Mouse (Mus musculus) MEL (cell line): Measurements from ENCODE around the gene Fam131c. TPM values are rescaled to one million over a fixed set of nuclear protein-coding genes. Genes with fewer than 3 reads are reported as not detected.

Experiments used
- DNase-seq: peaks from one replicate; pipeline ENCODE4 v3.0.0; 2011; ENCODE audit warnings: low read depth, low spot score
- H3K27ac ChIP-seq: 2 replicates; pipeline ENCODE4 v1.5.1; 2012; ENCODE audit warnings: low read depth, mild to moderate bottlenecking, control low read depth, low read length, moderate library complexity; ENCODE audit not compliant: control insufficient read depth
- H3K27me3 ChIP-seq, 2 experiments: fragments of 150-350 bp in 1 of 2; sonication (generic) in 1 of 2; 2 replicates each; pipeline ENCODE4 v1.6.1; 2012; ENCODE audit warnings: low read length in 2 of 2, mild to moderate bottlenecking in 2 of 2, improper control_type of control experiment in 1 of 2, moderate library complexity in 1 of 2; ENCODE audit not compliant: insufficient read depth in 2 of 2, control insufficient read depth in 1 of 2
- H3K36me3 ChIP-seq, 2 experiments: 2 replicates each; pipeline ENCODE4 v1.6.1; 2012 to 2014; ENCODE audit warnings: low read length in 2 of 2, improper control_type of control experiment in 1 of 2, inconsistent platforms in 1 of 2, mild to moderate bottlenecking in 1 of 2; ENCODE audit not compliant: insufficient read depth in 2 of 2, control insufficient read depth in 1 of 2
- H3K4me1 ChIP-seq, 2 experiments: fragments of 150-350 bp in 1 of 2; sonication (generic) in 1 of 2; 2 replicates each; pipeline ENCODE4 v1.6.1; 2012; ENCODE audit warnings: low read length in 2 of 2, improper control_type of control experiment in 1 of 2, mild to moderate bottlenecking in 1 of 2; ENCODE audit not compliant: insufficient read depth in 2 of 2, control insufficient read depth in 1 of 2
- H3K4me3 ChIP-seq, 2 experiments: fragments of 150-350 bp in 1 of 2; sonication (generic) in 1 of 2; 2 replicates each; pipeline ENCODE4 v1.5.1; 2012; ENCODE audit warnings: low read depth in 2 of 2, low read length in 2 of 2, mild to moderate bottlenecking in 2 of 2, moderate library complexity in 2 of 2, control low read depth in 1 of 2, improper control_type of control experiment in 1 of 2; ENCODE audit not compliant: control insufficient read depth in 1 of 2, insufficient read depth in 1 of 2
- H3K79me2 ChIP-seq: 2 replicates; pipeline ENCODE4 v1.6.1; 2012; ENCODE audit warnings: mild to moderate bottlenecking, low read length, moderate library complexity; ENCODE audit not compliant: control insufficient read depth, poor library complexity, insufficient read depth
- H3K9ac ChIP-seq: 2 replicates; pipeline ENCODE4 v1.6.1; 2012; ENCODE audit warnings: low read depth, mild to moderate bottlenecking, control low read depth, low read length, moderate library complexity; ENCODE audit not compliant: control insufficient read depth, poor library complexity, severe bottlenecking
- H3K9me3 ChIP-seq: fragments of 150-350 bp; sonication (generic); replicated peaks from 2 replicates; pipeline ENCODE4 v1.6.1; 2012; ENCODE audit warnings: mild to moderate bottlenecking, low read length, improper control_type of control experiment, moderate library complexity; ENCODE audit not compliant: insufficient read depth
- BHLHE40 ChIP-seq: IDR thresholded peaks from 2 replicates; pipeline ENCODE4 v1.6.1; 2012; ENCODE audit warnings: low read depth, mild to moderate bottlenecking, inconsistent platforms, low read length, improper control_type of control experiment, borderline replicate concordance
- CHD1 ChIP-seq: IDR thresholded peaks from 2 replicates; pipeline ENCODE4 v1.6.1; 2012; ENCODE audit warnings: low read depth, mild to moderate bottlenecking, inconsistent platforms, low read length, improper control_type of control experiment
- ETS1 ChIP-seq: IDR thresholded peaks from 2 replicates; pipeline ENCODE4 v1.6.1; 2012; ENCODE audit warnings: low read depth, mild to moderate bottlenecking, inconsistent platforms, low read length, improper control_type of control experiment, moderate library complexity
- GABPA ChIP-seq: IDR thresholded peaks from 2 replicates; pipeline ENCODE4 v1.6.1; 2012; ENCODE audit warnings: low read depth, mild to moderate bottlenecking, inconsistent platforms, low read length, improper control_type of control experiment, moderate library complexity
- GATA1 ChIP-seq: IDR thresholded peaks from 2 replicates; pipeline ENCODE4 v1.6.1; 2011; ENCODE audit warnings: low read depth, low read length, improper control_type of control experiment
- HCFC1 ChIP-seq: IDR thresholded peaks from 2 replicates; pipeline ENCODE4 v1.6.1; 2012; ENCODE audit warnings: low read depth, mild to moderate bottlenecking, inconsistent platforms, low read length, improper control_type of control experiment, moderate library complexity
- JUND ChIP-seq: IDR thresholded peaks from 2 replicates; pipeline ENCODE4 v1.6.1; 2011; ENCODE audit warnings: low read depth, mild to moderate bottlenecking, improper control_type of control experiment, low read length
- MEF2A ChIP-seq: IDR thresholded peaks from 2 replicates; pipeline ENCODE4 v1.6.1; 2014; ENCODE audit warnings: low read depth, mild to moderate bottlenecking, inconsistent platforms, low read length, improper control_type of control experiment; ENCODE audit not compliant: poor library complexity, insufficient replicate concordance, severe bottlenecking; ENCODE audit errors: extremely low read depth
- POLR2A ChIP-seq, 2 experiments: IDR thresholded peaks; 2 replicates each; pipeline ENCODE4 v1.6.1; 2011 to 2012; ENCODE audit warnings: low read length in 2 of 2, mild to moderate bottlenecking in 2 of 2, control low read depth in 1 of 2, improper control_type of control experiment in 1 of 2, low read depth in 1 of 2, moderate library complexity in 1 of 2; ENCODE audit not compliant: control insufficient read depth in 1 of 2, insufficient read depth in 1 of 2, poor library complexity in 1 of 2
- POLR2AphosphoS5 ChIP-seq: IDR thresholded peaks from 2 replicates; pipeline ENCODE4 v1.6.1; 2012; ENCODE audit warnings: low read depth, borderline replicate concordance, mild to moderate bottlenecking, inconsistent platforms, low read length, moderate library complexity, mixed read lengths
- SIN3A ChIP-seq: IDR thresholded peaks from 2 replicates; pipeline ENCODE4 v1.6.1; 2012; ENCODE audit warnings: low read length, improper control_type of control experiment, inconsistent platforms
- USF1 ChIP-seq: IDR thresholded peaks from 2 replicates; pipeline ENCODE4 v1.6.1; 2014; ENCODE audit warnings: low read depth, mild to moderate bottlenecking, inconsistent platforms, low read length, improper control_type of control experiment, moderate library complexity
- USF2 ChIP-seq, 2 experiments: IDR thresholded peaks; 2 replicates each; pipeline ENCODE4 v1.6.1; 2011 to 2012; ENCODE audit warnings: improper control_type of control experiment in 2 of 2, low read length in 2 of 2, borderline replicate concordance in 1 of 2, inconsistent platforms in 1 of 2, low read depth in 1 of 2, mild to moderate bottlenecking in 1 of 2; ENCODE audit not compliant: insufficient read depth in 1 of 2
- ZKSCAN1 ChIP-seq: IDR thresholded peaks from 2 replicates; pipeline ENCODE4 v1.6.1; 2012; ENCODE audit warnings: low read depth, mild to moderate bottlenecking, inconsistent platforms, low read length, improper control_type of control experiment, moderate library complexity
- polyA plus RNA-seq, 2 experiments: library from polyadenylated mRNA; stranded (reverse) in 1 of 2; unstranded in 1 of 2; fragments of >175 nt in 1 of 2; fragments of >200 nt in 1 of 2; gene quantifications; 2 replicates each; pipeline versions ENCODE4 v1.2.1 to v1.2.4; 2012; ENCODE audit warnings: low replicate concordance in 2 of 2, low read depth in 1 of 2; ENCODE audit not compliant: insufficient read length in 2 of 2, insufficient read depth in 1 of 2, missing spikeins in 1 of 2
- total RNA-seq: library from RNA; depleted of rRNA; stranded (reverse); fragments of 300-350 nt; gene quantifications from 2 replicates; pipeline ENCODE4 v1.2.3, GENCODE M21; 2012

Fam131c gene
- total and polyA plus RNA-seq, 3 experiments = not detected

- no peaks in the 10 kb centered on the region for H3K9me3 ChIP-seq
- no peaks in the 10 kb centered on the region for H3K79me2 ChIP-seq
- no peak overlapping the region for H3K9ac ChIP-seq
- TF ChIP-seq CHD1 (no peak), BHLHE40 (no peak), ETS1 (no peak), SIN3A (no peak), MEF2A (no peak), GABPA (no peak), POLR2A (IDR thresholded peaks at IDR 0.05; ENCODE audit: control insufficient read depth in 1 of 2, insufficient read depth in 1 of 2, low read depth in 1 of 2, low read length in 2 of 2, poor library complexity in 1 of 2) (no peak), POLR2AphosphoS5 (no peak), JUND (no peak), USF1 (no peak), ZKSCAN1 (no peak)
- no peak overlapping the region for H3K4me3 ChIP-seq
- H3K27me3 ChIP-seq = no peaks in the 10 kb centered on the region
- no peak overlapping the region for H3K27ac ChIP-seq
- no peaks in the 10 kb centered on the region for H3K4me1 ChIP-seq
- no peak for DNase-seq
- no peaks in the 10 kb centered on the region for H3K36me3 ChIP-seq
Observed at GRCm38 (mm10) chr4:141334695-141335094, 33.3 kb upstream of the Fam131c start.

- Histone ChIP-seq H3K9me3 (no peaks in the 10 kb centered on the region), H3K27ac (no peak overlapping the region), H3K79me2 (no peaks in the 10 kb centered on the region), H3K4me3 (no peak overlapping the region), H3K36me3 (no peaks in the 10 kb centered on the region), H3K27me3 (no peaks in the 10 kb centered on the region), H3K9ac (no peak overlapping the region), H3K4me1 (no peaks in the 10 kb centered on the region)
- no peak for DNase-seq
- TF ChIP-seq GATA1 (no peak), USF2 (IDR thresholded peaks at IDR 0.05; ENCODE audit: borderline replicate concordance in 1 of 2, insufficient read depth in 1 of 2, low read depth in 1 of 2, low read length in 2 of 2) (no peak)
Observed at GRCm38 (mm10) chr4:141335263-141335796, 32.7 kb upstream of the Fam131c start.

GRCm38 (mm10) chr4:141336196-141336595, 31.8 kb upstream of the Fam131c start:
- no peaks in the 10 kb centered on the region for H3K4me1 ChIP-seq
- no peak overlapping the region for H3K9ac ChIP-seq
- no peak for TF ChIP-seq HCFC1
- TF ChIP-seq, all 39 proteins: peak for 0
- Histone ChIP-seq H3K36me3 (no peaks in the 10 kb centered on the region), H3K9me3 (no peaks in the 10 kb centered on the region), H3K27ac (no peak overlapping the region), H3K79me2 (no peaks in the 10 kb centered on the region), H3K4me3 (no peak overlapping the region), H3K27me3 (no peaks in the 10 kb centered on the region)
- no peak for DNase-seq
